Mouse (Mus musculus): Measurements from ENCODE around the gene Ghrh. TPM values are rescaled to one million over a fixed set of nuclear protein-coding genes. Genes with fewer than 3 reads are reported as not detected.

The Ghrh gene
- polyA plus RNA-seq, 1 experiment from 2014 or later = 1.0 TPM

GRCm38 (mm10) chr2:157320135-157320534, 27.2 kb downstream of the Ghrh start:
- 85% methylated on average over 8 of the region's 8 CpGs for WGBS
- H3K27me3 ChIP-seq (ENCODE audit: control insufficient read depth, insufficient read depth, low read length) = no peaks in the 10 kb centered on the region
- peaks cover 39% of the 10 kb centered on the region for H3K36me3 ChIP-seq (ENCODE audit: control insufficient read depth, insufficient read depth, low read length)

DNA sequence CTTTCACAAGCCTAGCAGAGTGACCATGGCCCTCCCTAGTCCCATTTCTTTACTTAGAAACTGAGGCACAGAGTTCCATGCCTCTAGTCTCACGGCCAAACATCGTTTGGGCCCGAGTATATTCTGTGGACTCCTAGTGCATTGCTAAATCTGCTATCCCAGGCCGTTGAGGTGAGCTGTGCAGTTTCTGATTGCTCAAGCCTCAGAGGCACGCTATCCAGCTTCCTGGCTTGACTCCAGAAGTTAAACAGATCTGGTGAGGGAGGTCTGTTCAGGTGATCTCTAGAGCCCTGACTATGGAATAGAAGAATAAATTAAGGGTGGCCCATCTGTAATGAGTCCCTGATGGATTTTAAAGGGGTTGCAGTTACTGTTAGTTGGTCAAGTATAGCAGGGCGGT, 30.1 kb downstream of the Ghrh start:
- Histone ChIP-seq H3K4me1 (replicated peaks; ENCODE audit: control insufficient read depth, insufficient read depth, low read length) (no peaks in the 10 kb centered on the region), H3K27me3 (ENCODE audit: control insufficient read depth, insufficient read depth, low read length) (no peaks in the 10 kb centered on the region), H3K9me3 (ENCODE audit: control insufficient read depth, low read length) (no peaks in the 10 kb centered on the region), H3K9ac (ENCODE audit: low read depth, low read length) (no peak overlapping the region), H3K27ac (ENCODE audit: low read depth, low read length) (no peak overlapping the region), H3K4me2 (replicated peaks; ENCODE audit: low read depth, low read length) (no peak overlapping the region), H3K4me3 (ENCODE audit: low read depth, low read length) (no peak overlapping the region), H3K36me3 (ENCODE audit: control insufficient read depth, insufficient read depth, low read length) (peaks cover 31% of the 10 kb centered on the region)
- WGBS = 91% methylated on average over 6 of the region's 6 CpGs
- no peak for ATAC-seq (ENCODE audit: low FRiP score)
- no peak for DNase-seq (ENCODE audit: low spot score)

More at GRCm38 (mm10) chr2:157320135-157320534, 27.2 kb downstream of the Ghrh start:
- Histone ChIP-seq H3K27ac (ENCODE audit: low read depth, low read length) (no peak overlapping the region), H3K4me1 (replicated peaks; ENCODE audit: control insufficient read depth, insufficient read depth, low read length) (no peaks in the 10 kb centered on the region), H3K4me3 (ENCODE audit: low read depth, low read length) (no peak overlapping the region), H3K4me2 (replicated peaks; ENCODE audit: low read depth, low read length) (no peak overlapping the region), H3K9me3 (ENCODE audit: control insufficient read depth, low read length) (no peaks in the 10 kb centered on the region), H3K9ac (ENCODE audit: low read depth, low read length) (no peak overlapping the region)
- ATAC-seq (ENCODE audit: low FRiP score) (no peak), DNase-seq (ENCODE audit: low spot score) (no peak)

- Histone ChIP-seq H3K4me2 (replicated peaks; ENCODE audit: low read depth, low read length) (no peak overlapping the region), H3K36me3 (ENCODE audit: control insufficient read depth, insufficient read depth, low read length) (peaks cover 31% of the 10 kb centered on the region), H3K27ac (ENCODE audit: low read depth, low read length) (no peak overlapping the region), H3K4me3 (ENCODE audit: low read depth, low read length) (no peak overlapping the region), H3K9ac (ENCODE audit: low read depth, low read length) (no peak overlapping the region), H3K4me1 (replicated peaks; ENCODE audit: control insufficient read depth, insufficient read depth, low read length) (no peaks in the 10 kb centered on the region), H3K9me3 (ENCODE audit: control insufficient read depth, low read length) (no peaks in the 10 kb centered on the region), H3K27me3 (ENCODE audit: control insufficient read depth, insufficient read depth, low read length) (no peaks in the 10 kb centered on the region)
- 88% methylated on average over 14 of the region's 14 CpGs for WGBS
- no peak for ATAC-seq (ENCODE audit: low FRiP score)
- DNase-seq (ENCODE audit: low spot score) = no peak
These were observed 30.9 kb downstream of the Ghrh start for GRCm38 (mm10) chr2:157316358-157316933.

DNA sequence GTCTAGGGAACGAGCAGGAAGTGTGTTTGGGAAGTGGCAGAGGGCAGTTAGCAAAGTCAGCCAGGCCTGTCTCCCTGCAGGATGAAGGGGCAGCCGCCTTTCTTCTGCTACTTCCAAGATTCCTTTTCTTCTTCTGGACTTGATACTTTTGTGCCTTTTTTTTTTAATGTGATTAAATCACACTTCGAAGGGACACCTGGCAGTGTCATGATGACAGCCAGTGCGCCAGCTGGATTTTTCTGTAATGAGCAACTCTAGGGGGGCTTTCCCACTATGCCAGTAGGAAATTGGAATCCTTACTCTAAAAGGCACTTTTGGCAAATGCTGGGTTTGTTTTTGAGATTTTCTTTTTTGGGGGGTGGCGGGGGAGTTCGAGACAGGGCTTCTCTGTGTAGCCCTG, 31.8 kb downstream of the Ghrh start:
- DNase-seq (ENCODE audit: low spot score) (no peak), ATAC-seq (ENCODE audit: low FRiP score) (no peak)
- Histone ChIP-seq H3K27me3 (ENCODE audit: control insufficient read depth, insufficient read depth, low read length) (no peaks in the 10 kb centered on the region), H3K27ac (ENCODE audit: low read depth, low read length) (no peak overlapping the region), H3K4me2 (replicated peaks; ENCODE audit: low read depth, low read length) (no peak overlapping the region), H3K4me3 (ENCODE audit: low read depth, low read length) (no peak overlapping the region), H3K9ac (ENCODE audit: low read depth, low read length) (no peak overlapping the region), H3K4me1 (replicated peaks; ENCODE audit: control insufficient read depth, insufficient read depth, low read length) (no peaks in the 10 kb centered on the region), H3K9me3 (ENCODE audit: control insufficient read depth, low read length) (no peaks in the 10 kb centered on the region), H3K36me3 (ENCODE audit: control insufficient read depth, insufficient read depth, low read length) (peaks cover 28% of the 10 kb centered on the region)
- WGBS = 96% methylated on average over 6 of the region's 6 CpGs

DNA sequence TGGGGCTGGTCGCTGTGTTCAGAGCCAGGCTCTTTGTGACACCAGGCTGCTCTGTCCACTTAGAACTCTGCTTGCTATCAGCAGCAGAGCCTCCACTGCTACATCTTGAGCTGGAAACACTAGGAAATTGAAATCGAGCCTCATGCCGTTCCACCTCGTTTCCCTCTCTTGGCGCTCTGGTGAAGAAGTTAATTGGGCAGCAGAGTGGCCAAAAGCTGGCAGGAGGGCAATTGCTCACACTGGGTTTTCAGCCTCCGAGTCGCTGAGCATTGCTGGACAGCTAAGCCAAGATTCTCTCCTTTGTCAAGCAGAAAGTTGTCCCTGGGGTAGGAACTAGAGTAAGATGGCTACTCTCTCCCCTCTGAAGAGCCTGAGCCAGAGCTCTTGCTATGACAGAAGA, 33.0 kb downstream of the Ghrh start:
- no peak for ATAC-seq (ENCODE audit: low FRiP score)

DNA sequence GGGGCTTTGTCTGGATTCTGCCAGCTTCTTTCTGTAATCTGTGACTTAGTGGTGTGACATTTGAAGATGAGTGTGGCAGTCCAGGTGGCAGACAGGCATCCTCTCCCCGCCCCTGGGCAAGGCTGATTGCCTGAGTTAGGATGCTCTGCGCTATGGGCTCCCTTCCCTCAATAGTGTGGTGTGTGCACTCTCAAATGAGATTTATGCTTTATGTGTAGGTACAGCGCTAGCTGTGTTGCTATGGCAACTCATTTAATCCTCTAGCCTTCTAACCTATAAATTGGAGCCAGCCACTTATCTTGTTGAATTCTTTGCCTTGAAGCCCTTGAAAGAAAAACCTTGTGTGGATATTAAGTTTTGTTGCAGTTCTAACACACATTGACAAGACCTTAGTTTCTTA, 33.6 kb downstream of the Ghrh start:
- no peak for DNase-seq (ENCODE audit: low spot score)

More for the DNA sequence above, 33.0 kb downstream of the Ghrh start:
- no peak for DNase-seq (ENCODE audit: low spot score)
- no peak overlapping the region for H3K4me3 ChIP-seq (ENCODE audit: low read depth, low read length)
- H3K9ac ChIP-seq (ENCODE audit: low read depth, low read length) = no peak overlapping the region
- peaks cover 26% of the 10 kb centered on the region for H3K36me3 ChIP-seq (ENCODE audit: control insufficient read depth, insufficient read depth, low read length)
- no peaks in the 10 kb centered on the region for H3K27me3 ChIP-seq (ENCODE audit: control insufficient read depth, insufficient read depth, low read length)
- no peak overlapping the region for H3K27ac ChIP-seq (ENCODE audit: low read depth, low read length)
- H3K9me3 ChIP-seq (ENCODE audit: control insufficient read depth, low read length) = no peaks in the 10 kb centered on the region
- no peak overlapping the region for H3K4me2 ChIP-seq (replicated peaks; ENCODE audit: low read depth, low read length)
- no peaks in the 10 kb centered on the region for H3K4me1 ChIP-seq (replicated peaks; ENCODE audit: control insufficient read depth, insufficient read depth, low read length)
- 81% methylated on average over 7 of the region's 7 CpGs for WGBS

DNA sequence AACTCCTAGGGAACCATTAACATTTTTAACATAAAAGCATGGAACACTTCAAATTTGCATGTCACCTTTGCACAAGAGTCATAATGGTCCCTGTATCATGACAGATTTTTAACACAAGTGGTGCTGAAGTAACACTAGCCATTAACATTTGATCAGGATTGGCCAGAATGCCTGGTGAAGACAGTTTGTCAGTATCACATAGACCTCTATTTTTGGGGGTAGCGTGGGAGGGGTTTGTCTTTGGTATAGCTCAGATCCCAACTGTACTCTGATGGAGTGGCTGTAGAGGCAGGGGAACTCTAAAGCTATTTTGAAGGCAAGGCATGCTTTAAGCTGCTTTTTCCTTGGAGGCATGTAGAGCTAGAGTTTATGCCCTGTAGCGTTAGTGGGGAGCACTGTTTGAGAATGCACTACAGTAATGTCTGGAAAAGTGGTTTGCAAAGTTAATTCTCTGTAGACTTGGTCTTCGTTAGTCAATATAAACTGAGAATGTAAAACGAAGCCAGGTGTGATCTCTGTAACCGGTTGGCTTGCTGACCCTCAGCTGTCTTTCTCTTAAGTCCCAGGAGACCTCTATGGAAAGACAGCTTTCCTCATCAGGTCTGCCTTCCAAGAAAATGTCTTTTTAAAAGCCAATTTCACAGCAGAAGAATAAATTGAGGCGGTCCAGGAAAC, 36.2 kb downstream of the Ghrh start:
- Histone ChIP-seq H3K4me3 (ENCODE audit: low read depth, low read length) (no peak overlapping the region), H3K9ac (ENCODE audit: low read depth, low read length) (no peak overlapping the region), H3K4me1 (replicated peaks; ENCODE audit: control insufficient read depth, insufficient read depth, low read length) (no peaks in the 10 kb centered on the region), H3K27ac (ENCODE audit: low read depth, low read length) (no peak overlapping the region), H3K27me3 (ENCODE audit: control insufficient read depth, insufficient read depth, low read length) (no peaks in the 10 kb centered on the region), H3K36me3 (ENCODE audit: control insufficient read depth, insufficient read depth, low read length) (peaks cover 13% of the 10 kb centered on the region; the same call in 1 of the 2 replicates), H3K9me3 (ENCODE audit: control insufficient read depth, low read length) (no peaks in the 10 kb centered on the region), H3K4me2 (replicated peaks; ENCODE audit: low read depth, low read length) (no peak overlapping the region)
- no peak for DNase-seq (ENCODE audit: low spot score)
- no peak for ATAC-seq (ENCODE audit: low FRiP score)
- 88% methylated on average over 6 of the region's 6 CpGs for WGBS

More for the DNA sequence above, 33.6 kb downstream of the Ghrh start:
- WGBS = 95% methylated on average over 3 of the region's 3 CpGs
- no peaks in the 10 kb centered on the region for H3K9me3 ChIP-seq (ENCODE audit: control insufficient read depth, low read length)
- H3K27me3 ChIP-seq (ENCODE audit: control insufficient read depth, insufficient read depth, low read length) = no peaks in the 10 kb centered on the region
- no peak overlapping the region for H3K9ac ChIP-seq (ENCODE audit: low read depth, low read length)
- no peak for ATAC-seq (ENCODE audit: low FRiP score)
- no peak overlapping the region for H3K4me2 ChIP-seq (replicated peaks; ENCODE audit: low read depth, low read length)
- H3K4me3 ChIP-seq (ENCODE audit: low read depth, low read length) = no peak overlapping the region
- peaks cover 26% of the 10 kb centered on the region for H3K36me3 ChIP-seq (ENCODE audit: control insufficient read depth, insufficient read depth, low read length)
- no peak overlapping the region for H3K27ac ChIP-seq (ENCODE audit: low read depth, low read length)
- no peaks in the 10 kb centered on the region for H3K4me1 ChIP-seq (replicated peaks; ENCODE audit: control insufficient read depth, insufficient read depth, low read length)

DNA sequence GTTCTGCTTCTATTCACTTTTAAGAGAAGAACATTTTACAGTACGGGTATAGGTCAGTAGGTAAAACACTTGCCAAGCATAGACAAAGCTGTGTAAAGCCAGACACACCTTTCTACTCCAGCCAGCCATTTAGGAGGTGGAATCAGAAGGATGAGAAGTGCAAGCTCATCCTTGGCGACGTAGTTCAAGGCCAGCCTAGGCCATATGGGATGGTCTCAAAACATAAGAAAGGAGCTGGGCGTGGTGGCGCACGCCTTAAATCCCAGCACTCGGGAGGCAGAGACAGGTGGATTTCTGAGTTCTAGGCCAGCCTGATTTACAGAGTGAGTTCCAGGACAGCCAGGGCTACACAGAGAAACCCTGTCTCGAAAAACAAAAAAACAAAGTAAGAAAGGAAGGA, 37.7 kb downstream of the Ghrh start:
- no peak overlapping the region for H3K4me2 ChIP-seq (replicated peaks; ENCODE audit: low read depth, low read length)
- H3K9me3 ChIP-seq (ENCODE audit: control insufficient read depth, low read length) = no peaks in the 10 kb centered on the region
- ATAC-seq (ENCODE audit: low FRiP score) = no peak
- H3K4me1 ChIP-seq (replicated peaks; ENCODE audit: control insufficient read depth, insufficient read depth, low read length) = no peaks in the 10 kb centered on the region
- H3K27ac ChIP-seq (ENCODE audit: low read depth, low read length) = no peak overlapping the region
- H3K9ac ChIP-seq (ENCODE audit: low read depth, low read length) = no peak overlapping the region
- H3K27me3 ChIP-seq (ENCODE audit: control insufficient read depth, insufficient read depth, low read length) = no peaks in the 10 kb centered on the region
- H3K4me3 ChIP-seq (ENCODE audit: low read depth, low read length) = no peak overlapping the region
- H3K36me3 ChIP-seq (ENCODE audit: control insufficient read depth, insufficient read depth, low read length) = peaks cover 8% of the 10 kb centered on the region; the same call in 1 of the 2 replicates
- 98% methylated on average over 8 of the region's 8 CpGs for WGBS
- no peak for DNase-seq (ENCODE audit: low spot score)
